Mouse (Mus musculus): ENCODE results near the gene Tlr9. TPM values are rescaled to one million over a fixed set of nuclear protein-coding genes. Genes with fewer than 3 reads are reported as not detected.

Gene Tlr9
- polyA plus RNA-seq, 1 experiment, result 3.6 TPM

- TF ChIP-seq CTCF (IDR thresholded peaks at IDR 0.05; ENCODE audit: control insufficient read depth, insufficient read depth, low read length), result no peak
- TF ChIP-seq POLR2A (IDR thresholded peaks at IDR 0.05; ENCODE audit: borderline replicate concordance, control insufficient read depth, low read depth, low read length), result no peak
- Histone ChIP-seq H3K27ac (ENCODE audit: control insufficient read depth, insufficient read depth, low read depth, low read length, poor library complexity) (no peak overlapping the region), H3K4me3 (replicated peaks; ENCODE audit: control insufficient read depth, low read depth, low read length) (no peak overlapping the region), H3K4me1 (ENCODE audit: control insufficient read depth, insufficient read depth, low read length) (peaks cover 2% of the 10 kb centered on the region; the same call in 1 of the 2 replicates)
- 82% methylated on average over 10 of the region's 10 CpGs for WGBS
Measured at GRCm38 (mm10) chr9:106237878-106238277, 15.5 kb downstream of the Tlr9 start.

- 73% methylated on average over 10 of the region's 10 CpGs for WGBS
- TF ChIP-seq POLR2A (IDR thresholded peaks at IDR 0.05; ENCODE audit: borderline replicate concordance, control insufficient read depth, low read depth, low read length) (no peak), CTCF (IDR thresholded peaks at IDR 0.05; ENCODE audit: control insufficient read depth, insufficient read depth, low read length) (no peak)
- Histone ChIP-seq H3K4me1 (ENCODE audit: control insufficient read depth, insufficient read depth, low read length) (peaks cover 2% of the 10 kb centered on the region; the same call in 1 of the 2 replicates), H3K27ac (ENCODE audit: control insufficient read depth, insufficient read depth, low read depth, low read length, poor library complexity) (0 out of 2 replicates have a peak overlapping the region, but pooled peaks have one; percentile 16), H3K4me3 (replicated peaks; ENCODE audit: control insufficient read depth, low read depth, low read length) (no peak overlapping the region)
Measured at GRCm38 (mm10) chr9:106241541-106242164, 19.3 kb downstream of the Tlr9 start.

- peaks cover 2% of the 10 kb centered on the region; the same call in 1 of the 2 replicates for H3K4me1 ChIP-seq (ENCODE audit: control insufficient read depth, insufficient read depth, low read length)
- H3K4me3 ChIP-seq (replicated peaks; ENCODE audit: control insufficient read depth, low read depth, low read length), result peak overlapping the region; percentile 68
- H3K27ac ChIP-seq (ENCODE audit: control insufficient read depth, insufficient read depth, low read depth, low read length, poor library complexity), result peak overlapping the region; percentile 74
- TF ChIP-seq CTCF (IDR thresholded peaks at IDR 0.05; ENCODE audit: control insufficient read depth, insufficient read depth, low read length) (no peak), POLR2A (IDR thresholded peaks at IDR 0.05; ENCODE audit: borderline replicate concordance, control insufficient read depth, low read depth, low read length) (peak; percentile 37; the same call in 1 of the 2 replicates)
- 28% methylated on average over 19 of the region's 19 CpGs for WGBS
Measured at GRCm38 (mm10) chr9:106242813-106243488, 20.6 kb downstream of the Tlr9 start.

GRCm38 (mm10) chr9:106249550-106249949 lies 27.2 kb downstream of the Tlr9 start:
- Histone ChIP-seq H3K27ac (ENCODE audit: control insufficient read depth, insufficient read depth, low read depth, low read length, poor library complexity) (no peak overlapping the region), H3K4me1 (ENCODE audit: control insufficient read depth, insufficient read depth, low read length) (no peaks in the 10 kb centered on the region; the same call in 1 of the 2 replicates), H3K4me3 (replicated peaks; ENCODE audit: control insufficient read depth, low read depth, low read length) (no peak overlapping the region)
- 50% methylated on average over 11 of the region's 11 CpGs for WGBS
- TF ChIP-seq POLR2A (IDR thresholded peaks at IDR 0.05; ENCODE audit: borderline replicate concordance, control insufficient read depth, low read depth, low read length) (no peak), CTCF (IDR thresholded peaks at IDR 0.05; ENCODE audit: control insufficient read depth, insufficient read depth, low read length) (no peak)

GRCm38 (mm10) chr9:106250245-106250644 lies 27.8 kb downstream of the Tlr9 start:
- no peaks in the 10 kb centered on the region; the same call in 1 of the 2 replicates for H3K4me1 ChIP-seq (ENCODE audit: control insufficient read depth, insufficient read depth, low read length)
- WGBS, result 66% methylated on average over 4 of the region's 4 CpGs
- no peak overlapping the region for H3K4me3 ChIP-seq (replicated peaks; ENCODE audit: control insufficient read depth, low read depth, low read length)
- no peak for TF ChIP-seq POLR2A (IDR thresholded peaks at IDR 0.05; ENCODE audit: borderline replicate concordance, control insufficient read depth, low read depth, low read length)
- no peak overlapping the region for H3K27ac ChIP-seq (ENCODE audit: control insufficient read depth, insufficient read depth, low read depth, low read length, poor library complexity)

GRCm38 (mm10) chr9:106251066-106251465 lies 28.7 kb downstream of the Tlr9 start:
- Histone ChIP-seq H3K4me1 (ENCODE audit: control insufficient read depth, insufficient read depth, low read length) (no peaks in the 10 kb centered on the region; the same call in 1 of the 2 replicates), H3K27ac (ENCODE audit: control insufficient read depth, insufficient read depth, low read depth, low read length, poor library complexity) (no peak overlapping the region), H3K4me3 (replicated peaks; ENCODE audit: control insufficient read depth, low read depth, low read length) (no peak overlapping the region)
- TF ChIP-seq CTCF (IDR thresholded peaks at IDR 0.05; ENCODE audit: control insufficient read depth, insufficient read depth, low read length), result no peak
- WGBS, result 76% methylated on average over 8 of the region's 8 CpGs

- no peak overlapping the region for H3K4me3 ChIP-seq (replicated peaks; ENCODE audit: control insufficient read depth, low read depth, low read length)
- WGBS, result 64% methylated on average over 2 of the region's 2 CpGs
- H3K27ac ChIP-seq (ENCODE audit: control insufficient read depth, insufficient read depth, low read depth, low read length, poor library complexity), result no peak overlapping the region
- TF ChIP-seq CTCF (IDR thresholded peaks at IDR 0.05; ENCODE audit: control insufficient read depth, insufficient read depth, low read length) (no peak), POLR2A (IDR thresholded peaks at IDR 0.05; ENCODE audit: borderline replicate concordance, control insufficient read depth, low read depth, low read length) (no peak)
- peaks cover 2% of the 10 kb centered on the region; the same call in 1 of the 2 replicates for H3K4me1 ChIP-seq (ENCODE audit: control insufficient read depth, insufficient read depth, low read length)
Measured at GRCm38 (mm10) chr9:106254001-106254400, 31.6 kb downstream of the Tlr9 start.

- Histone ChIP-seq H3K4me3 (replicated peaks; ENCODE audit: control insufficient read depth, low read depth, low read length) (no peak overlapping the region), H3K4me1 (ENCODE audit: control insufficient read depth, insufficient read depth, low read length) (peaks cover 15% of the 10 kb centered on the region), H3K27ac (ENCODE audit: control insufficient read depth, insufficient read depth, low read depth, low read length, poor library complexity) (peak overlapping the region; percentile 76; the same call in 1 of the 2 replicates)
- no peak for TF ChIP-seq POLR2A (IDR thresholded peaks at IDR 0.05; ENCODE audit: borderline replicate concordance, control insufficient read depth, low read depth, low read length)
- no peak for TF ChIP-seq CTCF (IDR thresholded peaks at IDR 0.05; ENCODE audit: control insufficient read depth, insufficient read depth, low read length)
- 6% methylated on average over 4 of the region's 4 CpGs for WGBS
Measured at GRCm38 (mm10) chr9:106258412-106258811, 36.0 kb downstream of the Tlr9 start.

All from bone marrow, adult 2 months (tissue).